ENCODE assay signal across 9 mouse cellular contexts in the genomic region with DNA sequence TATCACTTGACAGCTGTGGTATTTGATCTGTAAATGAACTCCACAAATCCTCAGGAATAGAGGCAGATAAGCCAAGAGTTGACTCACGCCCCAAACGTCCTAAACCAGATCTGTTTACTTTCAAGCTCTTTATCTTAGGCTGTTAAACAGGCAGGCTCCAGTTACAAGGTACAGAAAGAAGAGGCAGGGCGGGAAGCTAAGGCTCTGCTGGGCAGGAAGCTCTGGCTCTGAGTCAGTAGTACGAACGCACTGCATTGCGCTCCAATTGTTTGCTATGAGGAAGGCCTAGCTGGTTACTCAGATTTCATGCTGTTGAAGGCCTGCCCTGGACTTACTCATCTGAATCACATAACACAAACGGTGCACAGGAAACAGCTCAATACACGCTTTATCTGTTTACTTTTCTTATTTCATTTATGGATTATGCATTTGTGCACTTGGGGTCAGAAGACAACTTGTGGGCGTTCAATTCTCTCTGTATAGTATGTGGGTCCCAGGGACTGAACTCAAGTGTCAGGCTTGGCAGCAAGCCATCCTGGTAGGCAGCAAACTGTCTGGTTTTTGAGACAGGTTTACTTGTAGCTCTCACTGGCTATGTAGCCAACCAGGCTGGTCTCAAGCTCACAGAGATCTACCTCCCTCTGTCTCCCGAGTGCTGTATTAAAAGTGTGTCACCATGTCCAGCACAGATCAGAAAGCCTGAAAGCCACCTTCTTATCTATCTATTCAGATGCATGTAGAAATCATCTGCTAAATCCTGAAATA. TPM values are rescaled to one million over a fixed set of nuclear protein-coding genes. Genes with fewer than 3 reads are reported as not detected.
DNase-seq lines count a peak whose midpoint lies in the region; ATAC-seq and TF ChIP-seq lines count a peak whose summit lies in the region.
"Had no signal": no experiment of that assay in that cellular context is flagged by ENCODE, and none has a peak within 500 bp of the region (broad histone marks: within the 10 kb centered on the region; RNA-seq: fewer than 3 reads in every experiment).

No protein-coding gene starts in this region.

- H3K9me3 ChIP-seq in intestine, embryonic 14.5 days (ENCODE audit: control insufficient read depth, low read length): no peaks in the 10 kb centered on the region
- H3K9me3 ChIP-seq: neural tube, embryonic 13.5 days had no signal

- no peak overlapping the region for H3K4me3 ChIP-seq in intestine, embryonic 14.5 days (ENCODE audit: low read depth, low read length)
- no peak overlapping the region for H3K4me3 ChIP-seq in layer of hippocampus, adult 2 months
- H3K4me3 ChIP-seq: neural tube, embryonic 13.5 days had no signal

- peak; percentile 56 for DNase-seq in adrenal gland, postnatal 14 days
- no peak for DNase-seq in adrenal gland, adult 8-10 months
- DNase-seq in embryo, embryonic 9.5 days (ENCODE audit: extremely low spot score): peak; percentile 23
- peak; percentile 71 for DNase-seq in intestine, embryonic 14.5 days (ENCODE audit: low spot score)
- peak; percentile 53 for DNase-seq in lung, postnatal 25 days (ENCODE audit: low spot score)
- no peak for DNase-seq in thymus, postnatal 0 days (ENCODE audit: low spot score)
- DNase-seq in right cerebral cortex, postnatal 4 days: no peak
- DNase-seq in layer of hippocampus, adult 2 months (ENCODE audit: low spot score in 2 of 2): no peak

- ATAC-seq in intestine, embryonic 14.5 days (replicated peaks; ENCODE audit: low FRiP score, low TSS enrichment, low read depth): peak; percentile 87

- peak overlapping the region; percentile 88 for H3K27ac ChIP-seq in intestine, embryonic 14.5 days (ENCODE audit: low read depth)
- no peak overlapping the region for H3K27ac ChIP-seq in layer of hippocampus, adult 2 months
- H3K27ac ChIP-seq: neural tube, embryonic 13.5 days had no signal

- H3K4me1 ChIP-seq in intestine, embryonic 14.5 days (replicated peaks; ENCODE audit: control insufficient read depth, insufficient read depth, low read length): peaks cover 24% of the 10 kb centered on the region
- H3K4me1 ChIP-seq: neural tube, embryonic 13.5 days had no signal

- TF ChIP-seq CTCF in layer of hippocampus, adult 2 months (conservative IDR thresholded peaks at IDR 0.05): no peak

- no peaks in the 10 kb centered on the region for H3K27me3 ChIP-seq in intestine, embryonic 14.5 days (replicated peaks; ENCODE audit: control insufficient read depth, insufficient read depth, low read length)
- H3K27me3 ChIP-seq: neural tube, embryonic 13.5 days had no signal

- 0 out of 2 replicates have a peak overlapping the region, but pooled peaks have one; percentile 13 for H3K9ac ChIP-seq in intestine, embryonic 14.5 days (ENCODE audit: low read length)
- H3K9ac ChIP-seq: neural tube, embryonic 13.5 days had no signal

- peaks cover 17% of the 10 kb centered on the region; the same call in 1 of the 2 replicates for H3K36me3 ChIP-seq in intestine, embryonic 14.5 days (ENCODE audit: control insufficient read depth, insufficient read depth, low read length)

- 12% methylated on average over 10 of the region's 10 CpGs for WGBS in intestine, embryonic 14.5 days

- no peak overlapping the region for H3K4me2 ChIP-seq in intestine, embryonic 14.5 days (ENCODE audit: low read length)
- H3K4me2 ChIP-seq: neural tube, embryonic 13.5 days had no signal

RNA-seq across cellular contexts. Expression of a gene that starts 31.5 kb away (rescaled TPM):
- total RNA-seq in adrenal gland, postnatal 14 days (2021): 9.3 and 11.5 TPM in 2 replicates
- total RNA-seq in adrenal gland, adult 8-10 months (2022): 10 to 100 TPM in 3 of 4 experiments, 1 to 10 TPM in 1; 9.9 to 29.6 (median 16.8) TPM
- 19.2 and 22.0 TPM in 2 replicates for polyA plus RNA-seq in intestine, embryonic 14.5 days (2014; fragmentation: Nextera tagmentation; extraction: Ambion mirVana)
- polyA plus RNA-seq in thymus, postnatal 0 days (2015; fragmentation: Nextera tagmentation; extraction: Ambion mirVana): 13.1 and 14.4 TPM in 2 replicates
- total RNA-seq in layer of hippocampus, adult 2 months (2021): 10 to 100 TPM; 74.5 to 78.2 TPM

RNA-seq across cellular contexts. Expression of a gene that starts 37.6 kb away (rescaled TPM):
- total RNA-seq in adrenal gland, postnatal 14 days (2021): 73.5 and 83.9 TPM in 2 replicates
- 100 to 1,000 TPM in 3 of 4 experiments, 10 to 100 TPM in 1; 93.9 to 139 (median 129) TPM for total RNA-seq in adrenal gland, adult 8-10 months (2022)
- 51.0 and 52.3 TPM in 2 replicates for polyA plus RNA-seq in intestine, embryonic 14.5 days (2014; fragmentation: Nextera tagmentation; extraction: Ambion mirVana)
- polyA plus RNA-seq in thymus, postnatal 0 days (2015; fragmentation: Nextera tagmentation; extraction: Ambion mirVana): 30.4 and 35.4 TPM in 2 replicates
- 100 to 1,000 TPM; 129 to 130 TPM for total RNA-seq in layer of hippocampus, adult 2 months (2021)

RNA-seq across cellular contexts. Expression of a gene that starts 42.5 kb away (rescaled TPM):
- 7.6 and 7.9 TPM in 2 replicates for total RNA-seq in adrenal gland, postnatal 14 days (2021)
- total RNA-seq in adrenal gland, adult 8-10 months (2022): 1 to 10 TPM; 2.8 to 4.0 (median 3.1) TPM
- polyA plus RNA-seq in intestine, embryonic 14.5 days (2014; fragmentation: Nextera tagmentation; extraction: Ambion mirVana): 26.8 and 29.4 TPM in 2 replicates
- 0.59 and 1.2 TPM in 2 replicates for polyA plus RNA-seq in thymus, postnatal 0 days (2015; fragmentation: Nextera tagmentation; extraction: Ambion mirVana)
- total RNA-seq in layer of hippocampus, adult 2 months (2021): 1 to 10 TPM in 1 of 2 experiments, under 1 TPM in 1; 0.95 to 1.8 TPM

Comparison
In these comparisons a context has a peak if more than half of its experiments do, and no peak if none do; other contexts are left out.
1. DNase-seq: peak in adrenal gland, postnatal 14 days (single experiment), embryo, embryonic 9.5 days (single experiment), intestine, embryonic 14.5 days (single experiment) and lung, postnatal 25 days (single experiment); none in adrenal gland, adult 8-10 months (single experiment), thymus, postnatal 0 days (single experiment), right cerebral cortex, postnatal 4 days (single experiment) and layer of hippocampus, adult 2 months (0 of 2).